8 mouse cellular contexts compared by ENCODE assay signal in the genomic region with DNA sequence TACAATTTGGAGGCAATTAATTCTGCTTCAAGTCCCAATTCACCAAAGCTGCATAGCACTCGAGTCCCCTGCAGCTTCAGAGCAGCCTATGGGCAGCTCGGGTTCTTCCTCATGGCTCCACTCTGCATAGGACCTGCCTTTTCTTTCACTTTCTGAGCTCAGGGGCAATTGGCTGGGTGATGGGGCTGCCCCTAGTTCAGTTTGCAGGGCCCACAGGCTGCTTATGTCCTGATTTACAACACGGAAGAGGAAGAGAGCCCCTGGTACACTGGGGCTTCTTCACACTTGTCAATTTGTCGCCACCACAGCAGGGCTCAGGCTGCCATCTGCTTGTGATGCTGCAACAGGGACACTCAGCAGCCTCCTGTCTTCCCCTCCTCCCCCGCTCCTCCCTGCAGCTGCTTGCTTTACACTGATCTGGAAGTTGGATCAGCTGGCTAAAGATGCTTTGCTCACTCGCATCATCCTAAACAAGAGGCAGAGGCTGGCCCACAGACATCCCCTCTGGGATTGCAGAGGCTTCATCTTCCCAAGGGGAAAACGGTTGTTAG. TPM values are rescaled to one million over a fixed set of nuclear protein-coding genes. Genes with fewer than 3 reads are reported as not detected.
DNase-seq lines count a peak whose midpoint lies in the region; ATAC-seq lines count a peak whose summit lies in the region.

No protein-coding gene starts in this region.

- no peaks in the 10 kb centered on the region for H3K27me3 ChIP-seq in kidney, embryonic 16.5 days (ENCODE audit: insufficient read depth, low read length)
- no peaks in the 10 kb centered on the region; the same call in 1 of the 2 replicates for H3K27me3 ChIP-seq in heart, embryonic 11.5 days (ENCODE audit: control insufficient read depth, insufficient read depth, low read length)
- H3K27me3 ChIP-seq in midbrain, embryonic 14.5 days (ENCODE audit: control insufficient read depth, insufficient read depth, low read length) = no peaks in the 10 kb centered on the region

- intact Hi-C loops in gastrocnemius, postnatal 14 days (cut with DNase I; ENCODE audit: low total_unique reads) = no loop called here

- peak overlapping the region; percentile 18 for H3K4me3 ChIP-seq in kidney, embryonic 16.5 days (ENCODE audit: low read length)
- H3K4me3 ChIP-seq in heart, embryonic 11.5 days (ENCODE audit: low read depth, low read length) = no peak overlapping the region
- H3K4me3 ChIP-seq in midbrain, embryonic 14.5 days (replicated peaks; ENCODE audit: low read depth, low read length) = 0 out of 2 replicates have a peak overlapping the region, but pooled peaks have one; percentile 10

- no peak for DNase-seq in kidney, adult 9 months
- peak; percentile 57 for DNase-seq in embryo, embryonic 10.5 days (ENCODE audit: low spot score)
- DNase-seq in layer of hippocampus, adult 9-10 months (ENCODE audit: low spot score) = peak; percentile 39
- DNase-seq in midbrain, embryonic 14.5 days = peak; percentile 81
- peak; percentile 77 for DNase-seq in telencephalon, adult 2 months (ENCODE audit: low read depth, low spot score)
- no peak for DNase-seq in gastrocnemius, postnatal 14 days

- peaks cover 8% of the 10 kb centered on the region; the same call in 1 of the 2 replicates for H3K4me1 ChIP-seq in kidney, embryonic 16.5 days (ENCODE audit: insufficient read depth, low read length)
- H3K4me1 ChIP-seq in heart, embryonic 11.5 days (ENCODE audit: control insufficient read depth, insufficient read depth, low read length) = no peaks in the 10 kb centered on the region
- peaks cover 18% of the 10 kb centered on the region for H3K4me1 ChIP-seq in midbrain, embryonic 14.5 days (ENCODE audit: control insufficient read depth, insufficient read depth, low read length)

- no peaks in the 10 kb centered on the region for H3K36me3 ChIP-seq in kidney, embryonic 16.5 days (ENCODE audit: insufficient read depth, low read length)
- no peaks in the 10 kb centered on the region for H3K36me3 ChIP-seq in heart, embryonic 11.5 days (ENCODE audit: control insufficient read depth, insufficient read depth, low read length)
- H3K36me3 ChIP-seq in midbrain, embryonic 14.5 days (ENCODE audit: control insufficient read depth, insufficient read depth, low read length) = no peaks in the 10 kb centered on the region

- H3K27ac ChIP-seq in kidney, embryonic 16.5 days (ENCODE audit: low read length) = no peak overlapping the region
- H3K27ac ChIP-seq in heart, embryonic 11.5 days (ENCODE audit: low read depth, low read length) = no peak overlapping the region
- peak overlapping the region; percentile 74; the same call in 1 of the 2 replicates for H3K27ac ChIP-seq in midbrain, embryonic 14.5 days (replicated peaks; ENCODE audit: low read depth, low read length)

- H3K9ac ChIP-seq in kidney, embryonic 16.5 days (replicated peaks; ENCODE audit: low read length) = no peak overlapping the region
- H3K9ac ChIP-seq in heart, embryonic 11.5 days (ENCODE audit: low read depth, low read length) = no peak overlapping the region
- H3K9ac ChIP-seq in midbrain, embryonic 14.5 days (replicated peaks; ENCODE audit: low read length) = no peak overlapping the region; the same call in 1 of the 2 replicates

- peak overlapping the region; percentile 38 for H3K4me2 ChIP-seq in kidney, embryonic 16.5 days (replicated peaks; ENCODE audit: low read depth, low read length)
- peak overlapping the region; percentile 39 for H3K4me2 ChIP-seq in heart, embryonic 11.5 days
- H3K4me2 ChIP-seq in midbrain, embryonic 14.5 days (ENCODE audit: low read length) = peak overlapping the region; percentile 46

- H3K9me3 ChIP-seq in kidney, embryonic 16.5 days (ENCODE audit: low read length) = no peaks in the 10 kb centered on the region
- no peaks in the 10 kb centered on the region for H3K9me3 ChIP-seq in heart, embryonic 11.5 days (replicated peaks; ENCODE audit: control insufficient read depth, low read length)
- no peaks in the 10 kb centered on the region for H3K9me3 ChIP-seq in midbrain, embryonic 14.5 days (ENCODE audit: control insufficient read depth, low read length)

- ATAC-seq in kidney, embryonic 16.5 days (ENCODE audit: low FRiP score, low TSS enrichment) = peak; percentile 51; the same call in 1 of the 2 replicates
- no peak for ATAC-seq in heart, embryonic 11.5 days (replicated peaks; ENCODE audit: insufficient number of reproducible peaks, low FRiP score, low TSS enrichment)
- ATAC-seq in midbrain, embryonic 14.5 days (ENCODE audit: low FRiP score, low TSS enrichment) = peak; percentile 72; the same call in 1 of the 2 replicates

- 8% methylated on average over 7 of the region's 7 CpGs for WGBS in kidney, embryonic 16.5 days
- WGBS in heart, embryonic 11.5 days (ENCODE audit: insufficient replicate concordance) = 7% methylated on average over 7 of the region's 7 CpGs
- under 1% methylated on average over 7 of the region's 7 CpGs for WGBS in midbrain, embryonic 14.5 days

RNA-seq across cellular contexts. Expression of gene Hs3st3a1, which starts 38.7 kb away (rescaled TPM):
- polyA plus RNA-seq in kidney, embryonic 16.5 days (2015; fragmentation: Nextera tagmentation; extraction: Ambion mirVana) = 1.6 and 1.9 TPM in 2 replicates
- polyA plus RNA-seq in heart, embryonic 11.5 days (2014; fragmentation: Nextera tagmentation; extraction: Ambion mirVana) = 1.6 and 1.9 TPM in 2 replicates
- 2.6 and 2.7 TPM in 2 replicates for polyA plus RNA-seq in midbrain, embryonic 14.5 days (2014; fragmentation: Nextera tagmentation; extraction: Ambion mirVana)
- under 1 TPM; 0.35 to 0.51 TPM for total RNA-seq in gastrocnemius, postnatal 14 days (2021)

RNA-seq across cellular contexts. Expression of gene F930015N05Rik, which starts 40.0 kb away (rescaled TPM):
- polyA plus RNA-seq in kidney, embryonic 16.5 days (2015; fragmentation: Nextera tagmentation; extraction: Ambion mirVana) = 0.22 and 0.25 TPM in 2 replicates
- 0.67 and 0.96 TPM in 2 replicates for polyA plus RNA-seq in heart, embryonic 11.5 days (2014; fragmentation: Nextera tagmentation; extraction: Ambion mirVana)
- 1.8 and 2.3 TPM in 2 replicates for polyA plus RNA-seq in midbrain, embryonic 14.5 days (2014; fragmentation: Nextera tagmentation; extraction: Ambion mirVana)
- total RNA-seq in gastrocnemius, postnatal 14 days (2021) = not detected

Comparison
In these comparisons a context has a peak if more than half of its experiments do, and no peak if none do; other contexts are left out.
1. DNase-seq: peak in embryo, embryonic 10.5 days (single experiment), layer of hippocampus, adult 9-10 months (single experiment), midbrain, embryonic 14.5 days (single experiment) and telencephalon, adult 2 months (single experiment); none in kidney, adult 9 months (single experiment) and gastrocnemius, postnatal 14 days (single experiment).
2. Peak in every context shown above with its lines, with median percentiles within 50 percentile points of each other: H3K4me2 ChIP-seq.